Mouse (Mus musculus): ENCODE results near the gene Hspd1. TPM values are rescaled to one million over a fixed set of nuclear protein-coding genes. Genes with fewer than 3 reads are reported as not detected.

Hspd1 gene
- total RNA-seq (2014; rRNA removed) = 61.6 and 71.8 TPM in 2 replicates
- 248 and 253 TPM in 2 replicates for polyA plus RNA-seq (2015; fragmentation: Nextera tagmentation; extraction: Ambion mirVana)

DNA sequence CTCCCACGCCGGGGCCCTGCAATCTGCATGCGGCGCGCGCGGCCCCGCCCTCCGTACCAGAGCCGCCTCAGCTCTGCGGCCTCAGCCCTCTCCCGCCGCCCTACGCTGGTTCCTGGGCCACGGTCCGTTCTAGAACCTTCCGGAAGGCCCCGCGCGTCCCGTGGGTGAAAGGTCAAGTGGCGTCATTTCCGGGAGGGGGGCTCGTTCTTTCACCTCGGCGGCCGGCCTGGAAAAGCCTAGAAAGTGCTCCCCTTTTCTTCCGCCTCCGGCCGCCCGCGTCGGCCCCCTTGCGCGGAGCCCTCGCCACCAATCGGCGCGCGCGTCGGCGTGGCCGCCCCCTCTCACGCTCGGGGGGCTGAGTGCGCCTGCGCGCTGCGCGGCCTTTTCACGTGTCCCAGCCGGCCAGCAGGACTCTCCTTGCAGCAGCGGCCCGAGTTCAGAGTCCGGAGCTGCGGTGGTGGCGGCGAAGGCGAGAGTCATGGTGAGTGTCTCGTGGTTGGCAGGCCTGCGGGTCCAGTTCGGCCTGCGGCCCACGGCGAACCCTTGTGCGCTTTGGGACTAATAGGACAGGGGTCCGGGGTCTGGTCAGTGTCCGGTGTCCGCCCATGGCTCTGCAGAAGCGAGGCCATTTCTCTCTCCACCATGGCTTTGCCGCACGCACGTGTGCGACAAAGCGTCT, at the start of gene Hspd1, which contains the start of gene Hspe1:
TSS of gene Hspd1 (minus strand) at position 312 of the 679 bp plus-strand sequence.
TSS of gene Hspe1 (plus strand) at position 201 of the 679 bp plus-strand sequence.
- DNase-seq (ENCODE audit: low spot score) = peak; percentile 99
- Histone ChIP-seq H3K9ac (replicated peaks; ENCODE audit: low read length) (peak within 1 kb of the TSS; percentile 88), H3K27me3 (ENCODE audit: insufficient read depth, low read length) (no peaks in the 10 kb centered on the region), H3K9me3 (ENCODE audit: low read length) (no peaks in the 10 kb centered on the region), H3K4me1 (ENCODE audit: insufficient read depth, low read length) (peaks cover 14% of the 10 kb centered on the region), H3K27ac (peak within 1 kb of the TSS; percentile 97), H3K4me2 (ENCODE audit: low read depth, low read length) (peak within 1 kb of the TSS; percentile 90), H3K36me3 (ENCODE audit: insufficient read depth, low read length) (peaks cover 18% of the 10 kb centered on the region; the same call in 1 of the 2 replicates), H3K4me3 (ENCODE audit: low read length) (peak within 1 kb of the TSS; percentile 94)
- TF ChIP-seq CTCF (IDR thresholded peaks at IDR 0.05; ENCODE audit: low read depth) = peak; percentile 13; the same call in 1 of the 2 replicates
- WGBS = under 1% methylated on average over 56 of the region's 76 CpGs
- peak; percentile 97 for ATAC-seq

DNA sequence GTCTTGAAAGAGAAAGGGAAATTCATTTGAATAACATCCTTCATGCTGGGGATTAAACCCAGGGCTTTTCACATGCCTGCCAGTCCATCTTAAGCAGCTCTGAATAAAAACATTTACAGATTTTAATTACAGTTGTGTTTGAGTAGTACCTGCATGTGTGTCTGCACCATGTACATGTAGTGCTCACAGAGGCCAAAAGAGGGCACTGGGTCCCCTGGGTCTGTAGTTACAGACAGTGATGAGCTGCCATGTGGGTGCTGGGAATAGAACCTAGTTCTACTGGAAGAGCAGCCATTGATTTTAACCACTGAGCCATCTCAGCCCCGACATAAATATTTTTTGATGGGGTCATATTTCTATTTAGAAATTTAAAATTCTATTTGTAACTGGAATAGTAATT, 47.8 kb upstream of the Hspd1 start:
- 100% methylated on average over 1 of the region's 1 CpGs for WGBS
- Histone ChIP-seq H3K27me3 (ENCODE audit: insufficient read depth, low read length) (no peaks in the 10 kb centered on the region), H3K9ac (replicated peaks; ENCODE audit: low read length) (no peak overlapping the region), H3K36me3 (ENCODE audit: insufficient read depth, low read length) (0 out of 2 replicates have a peak, but pooled peaks cover 4% of the 10 kb centered on the region), H3K27ac (no peak overlapping the region), H3K4me1 (ENCODE audit: insufficient read depth, low read length) (peaks cover 3% of the 10 kb centered on the region; the same call in 1 of the 2 replicates), H3K4me3 (ENCODE audit: low read length) (no peak overlapping the region), H3K4me2 (ENCODE audit: low read depth, low read length) (no peak overlapping the region), H3K9me3 (ENCODE audit: low read length) (no peaks in the 10 kb centered on the region)
- DNase-seq (ENCODE audit: low spot score) (no peak), ATAC-seq (no peak)
- no peak for TF ChIP-seq CTCF (IDR thresholded peaks at IDR 0.05; ENCODE audit: low read depth)

DNA sequence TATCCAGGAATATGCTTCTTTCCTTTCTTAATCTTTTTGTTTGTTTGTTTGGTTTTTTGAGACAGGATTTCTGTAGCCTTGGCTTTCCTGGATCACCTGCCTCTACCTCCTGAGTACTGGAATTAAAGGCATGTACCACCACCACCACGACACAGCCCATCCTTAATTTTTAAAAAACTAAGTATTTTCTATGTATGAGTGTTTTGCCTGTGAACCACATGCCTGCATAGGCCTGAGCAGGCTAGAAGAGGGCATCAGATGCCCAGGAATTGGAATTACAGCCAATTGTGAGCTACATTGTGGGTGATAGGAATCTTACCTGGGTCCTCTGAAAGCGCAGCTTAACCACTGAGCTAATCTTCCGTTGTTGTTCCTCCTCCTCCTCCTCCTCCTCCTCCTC, 46.3 kb upstream of the Hspd1 start:
- Histone ChIP-seq H3K4me1 (ENCODE audit: insufficient read depth, low read length) (peaks cover 3% of the 10 kb centered on the region; the same call in 1 of the 2 replicates), H3K4me2 (ENCODE audit: low read depth, low read length) (no peak overlapping the region), H3K9me3 (ENCODE audit: low read length) (no peaks in the 10 kb centered on the region), H3K9ac (replicated peaks; ENCODE audit: low read length) (no peak overlapping the region), H3K4me3 (ENCODE audit: low read length) (no peak overlapping the region), H3K27ac (no peak overlapping the region), H3K27me3 (ENCODE audit: insufficient read depth, low read length) (no peaks in the 10 kb centered on the region), H3K36me3 (ENCODE audit: insufficient read depth, low read length) (0 out of 2 replicates have a peak, but pooled peaks cover 4% of the 10 kb centered on the region)
- 95% methylated on average over 3 of the region's 3 CpGs for WGBS
- no peak for ATAC-seq
- TF ChIP-seq CTCF (IDR thresholded peaks at IDR 0.05; ENCODE audit: low read depth) = no peak
- no peak for DNase-seq (ENCODE audit: low spot score)

DNA sequence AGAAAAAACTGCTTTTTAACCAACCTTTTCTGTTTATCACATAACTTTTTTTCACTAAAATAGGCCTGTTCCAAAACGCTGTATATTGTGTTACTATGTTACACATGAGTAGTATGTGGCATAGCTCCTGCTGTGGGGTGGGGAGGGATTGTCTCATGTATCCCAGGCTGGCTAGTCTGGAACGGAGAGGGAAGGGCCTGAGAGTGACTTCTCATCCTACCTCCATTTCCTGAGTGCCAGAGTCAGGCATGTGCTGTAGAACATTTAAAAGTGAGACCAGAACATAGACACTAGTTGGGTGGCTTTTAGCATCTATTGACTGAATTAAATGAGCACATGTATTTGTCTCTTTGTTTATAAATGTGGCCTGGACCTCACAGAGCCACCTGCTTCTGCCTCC, 45.1 kb upstream of the Hspd1 start:
- Histone ChIP-seq H3K27me3 (ENCODE audit: insufficient read depth, low read length) (no peaks in the 10 kb centered on the region), H3K4me3 (ENCODE audit: low read length) (no peak overlapping the region), H3K4me2 (ENCODE audit: low read depth, low read length) (peak overlapping the region; percentile 66; the same call in 1 of the 2 replicates), H3K9ac (replicated peaks; ENCODE audit: low read length) (no peak overlapping the region), H3K36me3 (ENCODE audit: insufficient read depth, low read length) (0 out of 2 replicates have a peak, but pooled peaks cover 3% of the 10 kb centered on the region), H3K4me1 (ENCODE audit: insufficient read depth, low read length) (peaks cover 3% of the 10 kb centered on the region; the same call in 1 of the 2 replicates), H3K9me3 (ENCODE audit: low read length) (no peaks in the 10 kb centered on the region), H3K27ac (no peak overlapping the region)
- 65% methylated on average over 2 of the region's 2 CpGs for WGBS
- no peak for DNase-seq (ENCODE audit: low spot score)
- ATAC-seq = no peak
- no peak for TF ChIP-seq CTCF (IDR thresholded peaks at IDR 0.05; ENCODE audit: low read depth)

DNA sequence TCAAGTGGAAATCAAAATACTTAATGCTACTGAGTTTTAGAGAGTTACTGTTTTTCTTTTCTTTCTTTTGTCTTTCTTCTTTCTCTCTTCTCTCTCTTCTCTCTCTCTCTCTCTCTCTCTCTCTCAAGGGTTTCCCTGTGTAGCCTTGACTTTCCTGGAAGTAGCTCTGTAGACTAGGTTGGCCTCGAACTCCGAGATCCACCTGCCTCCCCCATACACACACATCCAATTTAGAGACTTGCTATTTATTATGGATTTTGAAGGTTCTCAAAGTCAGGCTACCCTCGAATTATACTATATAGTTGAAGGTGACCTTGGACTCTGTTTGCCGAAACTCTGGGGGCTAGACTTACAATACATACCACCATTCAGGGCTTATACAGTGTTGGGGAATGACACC, 44.3 kb upstream of the Hspd1 start:
- no peak for DNase-seq (ENCODE audit: low spot score)
- Histone ChIP-seq H3K36me3 (ENCODE audit: insufficient read depth, low read length) (no peaks in the 10 kb centered on the region), H3K4me2 (ENCODE audit: low read depth, low read length) (peak overlapping the region; percentile 66), H3K27me3 (ENCODE audit: insufficient read depth, low read length) (no peaks in the 10 kb centered on the region), H3K27ac (no peak overlapping the region), H3K9ac (replicated peaks; ENCODE audit: low read length) (peak overlapping the region; percentile 100), H3K4me1 (ENCODE audit: insufficient read depth, low read length) (peaks cover 3% of the 10 kb centered on the region; the same call in 1 of the 2 replicates), H3K9me3 (ENCODE audit: low read length) (no peaks in the 10 kb centered on the region), H3K4me3 (ENCODE audit: low read length) (peak overlapping the region; percentile 89)
- 75% methylated on average over 4 of the region's 4 CpGs for WGBS
- TF ChIP-seq CTCF (IDR thresholded peaks at IDR 0.05; ENCODE audit: low read depth) = no peak
- ATAC-seq = no peak

DNA sequence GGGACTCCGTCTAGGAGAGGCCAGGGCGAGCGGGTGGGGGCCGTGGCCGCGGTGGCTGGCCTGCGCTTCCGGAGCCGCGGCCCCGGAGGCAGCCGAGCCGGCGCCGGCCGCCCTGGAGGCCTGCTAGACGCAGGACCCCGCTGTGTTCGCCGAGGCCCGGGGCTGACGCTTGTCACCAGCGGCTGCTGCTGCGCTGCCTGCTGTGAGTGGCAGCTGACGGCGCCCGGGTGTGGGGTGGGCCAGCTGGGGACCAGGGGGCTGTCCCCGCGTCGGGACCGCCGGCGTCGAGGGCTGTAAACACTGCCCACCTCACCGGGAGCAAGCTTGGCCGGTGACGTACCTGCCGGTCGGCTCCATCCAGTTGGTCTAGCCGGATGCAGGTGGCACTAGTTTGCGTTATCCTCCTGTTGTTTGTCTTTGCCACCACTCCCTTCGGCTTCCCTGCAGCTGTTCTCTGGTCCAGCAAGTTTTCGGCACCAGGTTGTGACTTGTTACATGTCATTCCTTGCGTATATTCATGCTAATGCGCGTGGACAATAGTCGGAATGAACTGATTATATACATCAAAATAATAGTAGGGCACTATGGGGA, 43.5 kb upstream of the Hspd1 start:
- Histone ChIP-seq H3K9ac (replicated peaks; ENCODE audit: low read length) (peak overlapping the region; percentile 100), H3K36me3 (ENCODE audit: insufficient read depth, low read length) (no peaks in the 10 kb centered on the region), H3K27ac (peak overlapping the region; percentile 99), H3K4me3 (ENCODE audit: low read length) (peak overlapping the region; percentile 89), H3K4me1 (ENCODE audit: insufficient read depth, low read length) (peaks cover 3% of the 10 kb centered on the region; the same call in 1 of the 2 replicates), H3K9me3 (ENCODE audit: low read length) (no peaks in the 10 kb centered on the region), H3K27me3 (ENCODE audit: insufficient read depth, low read length) (no peaks in the 10 kb centered on the region), H3K4me2 (ENCODE audit: low read depth, low read length) (peak overlapping the region; percentile 66)
- WGBS = under 1% methylated on average over 46 of the region's 47 CpGs
- ATAC-seq (no peak; the same call in 1 of the 2 replicates), DNase-seq (ENCODE audit: low spot score) (no peak)
- TF ChIP-seq CTCF (IDR thresholded peaks at IDR 0.05; ENCODE audit: low read depth) = no peak

Data from hindbrain, postnatal 0 days (tissue).